Mouse (Mus musculus) kidney, adult 2 months (tissue): ENCODE measurements at regions not wholly inside any gene's neighbourhood (a gene's known extent, or its start where the extent isn't known, plus 50 kb on each side); places are given as distances from the start of the nearest gene placed in this dataset.

Source experiments
- CTCF ChIP-seq: fragments of 200-500 bp; conservative IDR thresholded peaks from 2 replicates; pipeline ENCODE4 v1.5.1; 2011; ENCODE audit warnings: low read depth, mild to moderate bottlenecking, control low read depth, low read length, moderate library complexity, mixed read lengths; ENCODE audit not compliant: insufficient read depth, insufficient read length
- POLR2A ChIP-seq: fragments of 200-500 bp; IDR thresholded peaks from one replicate; pipeline ENCODE4 v1.6.1; 2011; ENCODE audit warnings: low read depth, low read length, control low read depth

- no peak for TF ChIP-seq CTCF
- TF ChIP-seq POLR2A, result no peak
These were observed 865.8 kb downstream of the Tmem114 start for GRCm38 (mm10) chr16:7559177-7559576.
